Mouse (Mus musculus) limb, embryonic 15.5 days (tissue): ENCODE data around the gene Plppr4. TPM values are rescaled to one million over a fixed set of nuclear protein-coding genes. Genes with fewer than 3 reads are reported as not detected.

Experiments
- ATAC-seq: fragments of 200-750 bp; cut with Nextera tagmentation; 2 replicates; pipeline ENCODE4 v1.8.0; 2017; ENCODE audit warnings: low read depth, moderate TSS enrichment; ENCODE audit not compliant: insufficient number of reproducible peaks, low FRiP score, low TSS enrichment
- H3K27ac ChIP-seq: fragments of 300-500 bp; sonication (generic); 2 replicates; pipeline ENCODE4 v1.5.1; 2015; ENCODE audit warnings: moderate library complexity, mild to moderate bottlenecking, inconsistent platforms
- H3K27me3 ChIP-seq: fragments of 300-500 bp; sonication (generic); 2 replicates; pipeline ENCODE4 v1.6.1; 2015; ENCODE audit warnings: inconsistent platforms
- H3K36me3 ChIP-seq: fragments of 300-500 bp; sonication (generic); 2 replicates; pipeline ENCODE4 v1.6.1; 2015; ENCODE audit warnings: inconsistent platforms
- H3K4me1 ChIP-seq: fragments of 300-500 bp; sonication (generic); 2 replicates; pipeline ENCODE4 v1.6.1; 2015; ENCODE audit warnings: inconsistent platforms
- H3K4me2 ChIP-seq: fragments of 300-500 bp; sonication (generic); 2 replicates; pipeline ENCODE4 v1.6.1; 2015; ENCODE audit warnings: mild to moderate bottlenecking, inconsistent platforms
- H3K4me3 ChIP-seq: fragments of 300-500 bp; sonication (generic); 2 replicates; pipeline ENCODE4 v1.5.1; 2015; ENCODE audit warnings: mild to moderate bottlenecking, inconsistent platforms
- H3K9ac ChIP-seq: fragments of 300-500 bp; sonication (generic); 2 replicates; pipeline ENCODE4 v1.6.1; 2015; ENCODE audit warnings: inconsistent platforms
- H3K9me3 ChIP-seq: fragments of 300-500 bp; sonication (generic); 2 replicates; pipeline ENCODE4 v1.6.1; 2016; ENCODE audit warnings: inconsistent platforms
- WGBS: fragments of 180-500 bp; shearing (Covaris S2); methylation state at CpG from one replicate; pipeline ENCODE4 v1.1.7; 2015; 5-methylcytosine and 5-hydroxymethylcytosine counted together
- polyA plus RNA-seq: library from polyadenylated mRNA; unstranded; fragments of >200 nt; fragmentation: Nextera tagmentation; extraction: Ambion mirVana; gene quantifications from 2 replicates; pipeline ENCODE4 v1.2.1, GENCODE M21; 2015

Plppr4 gene
- polyA plus RNA-seq: 0.78 and 1.2 TPM in 2 replicates

- H3K4me1 ChIP-seq: peaks cover 15% of the 10 kb centered on the region
- H3K4me3 ChIP-seq: peak within 1 kb of the TSS; percentile 47
- peak within 1 kb of the TSS; percentile 86 for H3K4me2 ChIP-seq
- H3K36me3 ChIP-seq: no peaks in the 10 kb centered on the region
- no peaks in the 10 kb centered on the region for H3K9me3 ChIP-seq
- 38% methylated on average over 5 of the region's 5 CpGs for WGBS
- peak within 1 kb of the TSS; percentile 39 for H3K9ac ChIP-seq
- no peak within 1 kb of the TSS for H3K27ac ChIP-seq
- H3K27me3 ChIP-seq: peaks cover 3% of the 10 kb centered on the region; the same call in 1 of the 2 replicates
- ATAC-seq: no peak
Observed at GRCm38 (mm10) chr3:117360528-117360927, at the start of gene Plppr4. Gene Plppr4 (minus strand): TSS chr3:117360876.

- H3K27ac ChIP-seq: no peak overlapping the region
- no peak overlapping the region for H3K4me2 ChIP-seq
- H3K36me3 ChIP-seq: no peaks in the 10 kb centered on the region
- H3K9me3 ChIP-seq: no peaks in the 10 kb centered on the region
- no peaks in the 10 kb centered on the region for H3K4me1 ChIP-seq
- H3K27me3 ChIP-seq: no peaks in the 10 kb centered on the region
- no peak overlapping the region for H3K9ac ChIP-seq
- WGBS: 89% methylated on average over 2 of the region's 2 CpGs
- no peak overlapping the region for H3K4me3 ChIP-seq
- no peak for ATAC-seq
Observed at GRCm38 (mm10) chr3:117405821-117406220, 45.1 kb upstream of the Plppr4 start.

GRCm38 (mm10) chr3:117403740-117404139 lies 43.1 kb upstream of the Plppr4 start:
- Histone ChIP-seq H3K4me2 (no peak overlapping the region), H3K9ac (no peak overlapping the region), H3K27me3 (no peaks in the 10 kb centered on the region), H3K27ac (no peak overlapping the region), H3K4me3 (no peak overlapping the region), H3K9me3 (no peaks in the 10 kb centered on the region), H3K36me3 (no peaks in the 10 kb centered on the region), H3K4me1 (no peaks in the 10 kb centered on the region)
- no peak for ATAC-seq
- WGBS: 78% methylated on average over 3 of the region's 3 CpGs

- H3K4me3 ChIP-seq: no peak overlapping the region
- ATAC-seq: no peak
- 90% methylated on average over 1 of the region's 1 CpGs for WGBS
Observed at GRCm38 (mm10) chr3:117366041-117366440, 5.4 kb upstream of the Plppr4 start.

GRCm38 (mm10) chr3:117359686-117360521 lies 772 bp downstream of the Plppr4 start:
- Histone ChIP-seq H3K9ac (peak overlapping the region; percentile 39), H3K36me3 (no peaks in the 10 kb centered on the region), H3K27ac (no peak overlapping the region), H3K4me3 (peak overlapping the region; percentile 47), H3K4me1 (peaks cover 15% of the 10 kb centered on the region), H3K27me3 (peaks cover 3% of the 10 kb centered on the region; the same call in 1 of the 2 replicates), H3K9me3 (no peaks in the 10 kb centered on the region), H3K4me2 (peak overlapping the region; percentile 86)
- no peak for ATAC-seq
- 2% methylated on average over 46 of the region's 46 CpGs for WGBS

More at GRCm38 (mm10) chr3:117366041-117366440, 5.4 kb upstream of the Plppr4 start:
- Histone ChIP-seq H3K9ac (no peak overlapping the region), H3K27me3 (no peaks in the 10 kb centered on the region), H3K4me2 (no peak overlapping the region), H3K9me3 (no peaks in the 10 kb centered on the region), H3K27ac (no peak overlapping the region), H3K4me1 (no peaks in the 10 kb centered on the region), H3K36me3 (no peaks in the 10 kb centered on the region)

GRCm38 (mm10) chr3:117358981-117359628 lies 1.6 kb downstream of the Plppr4 start:
- Histone ChIP-seq H3K4me2 (peak overlapping the region; percentile 86), H3K4me1 (peaks cover 15% of the 10 kb centered on the region), H3K9ac (no peak overlapping the region), H3K27ac (no peak overlapping the region), H3K4me3 (peak overlapping the region; percentile 47; the same call in 1 of the 2 replicates), H3K9me3 (no peaks in the 10 kb centered on the region), H3K27me3 (peaks cover 3% of the 10 kb centered on the region; the same call in 1 of the 2 replicates), H3K36me3 (no peaks in the 10 kb centered on the region)
- WGBS: 78% methylated on average over 5 of the region's 5 CpGs
- ATAC-seq: no peak

GRCm38 (mm10) chr3:117357367-117357766 lies 3.3 kb downstream of the Plppr4 start:
- H3K36me3 ChIP-seq: no peaks in the 10 kb centered on the region
- no peak overlapping the region for H3K4me3 ChIP-seq
- H3K4me2 ChIP-seq: no peak overlapping the region
- peaks cover 3% of the 10 kb centered on the region; the same call in 1 of the 2 replicates for H3K27me3 ChIP-seq
- H3K9me3 ChIP-seq: no peaks in the 10 kb centered on the region
- peaks cover 15% of the 10 kb centered on the region for H3K4me1 ChIP-seq
- 80% methylated on average over 3 of the region's 3 CpGs for WGBS
- H3K27ac ChIP-seq: no peak overlapping the region
- ATAC-seq: no peak
- H3K9ac ChIP-seq: no peak overlapping the region

GRCm38 (mm10) chr3:117353940-117354339 lies 6.7 kb downstream of the Plppr4 start:
- WGBS: 75% methylated on average over 2 of the region's 2 CpGs

GRCm38 (mm10) chr3:117346351-117346750 lies 14.3 kb downstream of the Plppr4 start:
- Histone ChIP-seq H3K9ac (no peak overlapping the region), H3K27me3 (no peaks in the 10 kb centered on the region), H3K4me1 (no peaks in the 10 kb centered on the region), H3K4me3 (no peak overlapping the region), H3K36me3 (no peaks in the 10 kb centered on the region), H3K27ac (no peak overlapping the region), H3K9me3 (no peaks in the 10 kb centered on the region), H3K4me2 (no peak overlapping the region)
- ATAC-seq: no peak
- WGBS: 65% methylated on average over 1 of the region's 1 CpGs

More at GRCm38 (mm10) chr3:117353940-117354339, 6.7 kb downstream of the Plppr4 start:
- Histone ChIP-seq H3K36me3 (no peaks in the 10 kb centered on the region), H3K9ac (no peak overlapping the region), H3K9me3 (no peaks in the 10 kb centered on the region), H3K4me2 (no peak overlapping the region), H3K4me3 (no peak overlapping the region), H3K27ac (no peak overlapping the region), H3K27me3 (no peaks in the 10 kb centered on the region; the same call in 1 of the 2 replicates), H3K4me1 (no peaks in the 10 kb centered on the region)
- ATAC-seq: no peak

GRCm38 (mm10) chr3:117331502-117331901 lies 29.2 kb downstream of the Plppr4 start:
- H3K36me3 ChIP-seq: no peaks in the 10 kb centered on the region
- no peak overlapping the region for H3K4me3 ChIP-seq
- no peaks in the 10 kb centered on the region for H3K27me3 ChIP-seq
- H3K27ac ChIP-seq: no peak overlapping the region
- WGBS: 82% methylated on average over 10 of the region's 10 CpGs
- H3K4me1 ChIP-seq: no peaks in the 10 kb centered on the region
- no peaks in the 10 kb centered on the region for H3K9me3 ChIP-seq
- no peak overlapping the region for H3K9ac ChIP-seq
- no peak for ATAC-seq
- H3K4me2 ChIP-seq: no peak overlapping the region

GRCm38 (mm10) chr3:117329485-117329884 lies 31.2 kb downstream of the Plppr4 start:
- H3K9ac ChIP-seq: no peak overlapping the region
- no peak overlapping the region for H3K27ac ChIP-seq
- no peaks in the 10 kb centered on the region for H3K36me3 ChIP-seq
- H3K9me3 ChIP-seq: no peaks in the 10 kb centered on the region
- H3K4me3 ChIP-seq: no peak overlapping the region
- ATAC-seq: no peak
- WGBS: 77% methylated on average over 6 of the region's 6 CpGs
- H3K4me2 ChIP-seq: no peak overlapping the region
- no peaks in the 10 kb centered on the region for H3K4me1 ChIP-seq
- no peaks in the 10 kb centered on the region for H3K27me3 ChIP-seq

GRCm38 (mm10) chr3:117326551-117326950 lies 34.1 kb downstream of the Plppr4 start:
- H3K27ac ChIP-seq: no peak overlapping the region
- H3K4me2 ChIP-seq: no peak overlapping the region
- H3K4me1 ChIP-seq: no peaks in the 10 kb centered on the region
- H3K9me3 ChIP-seq: no peaks in the 10 kb centered on the region
- no peak for ATAC-seq
- no peaks in the 10 kb centered on the region for H3K36me3 ChIP-seq
- no peaks in the 10 kb centered on the region for H3K27me3 ChIP-seq
- no peak overlapping the region for H3K9ac ChIP-seq
- 79% methylated on average over 5 of the region's 5 CpGs for WGBS
- H3K4me3 ChIP-seq: no peak overlapping the region
